Mouse (Mus musculus): ENCODE data around the gene Pramef6. TPM values are rescaled to one million over a fixed set of nuclear protein-coding genes. Genes with fewer than 3 reads are reported as not detected.
"Not testable (repeated sequence)": the region's sequence is repeated elsewhere in the genome, so short reads cannot be mapped to it uniquely, and the experiment has no call there.

Pramef6 gene
- not detected in 2 replicates for polyA plus RNA-seq (2015; fragmentation: Nextera tagmentation; extraction: Ambion mirVana)

DNA sequence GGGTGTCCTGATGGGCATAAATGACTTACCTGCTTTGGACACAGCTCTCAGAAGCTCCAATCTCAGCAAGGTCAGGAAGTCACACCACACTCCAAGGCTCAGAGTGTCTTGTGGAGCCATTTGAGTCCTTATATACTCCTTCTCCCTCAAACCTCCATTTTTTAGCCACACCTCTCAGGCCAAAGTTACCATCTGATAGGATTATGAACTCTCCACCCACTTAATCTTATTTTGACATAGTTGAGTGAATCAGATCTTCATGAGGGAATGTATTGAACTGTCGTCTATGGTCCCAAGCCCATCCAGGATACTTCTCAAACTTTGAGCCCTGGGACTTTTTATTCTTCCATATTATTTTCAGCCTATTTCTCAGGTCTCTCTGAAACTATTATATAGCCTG lies at the start of gene Pramef6:
Pramef6 (minus strand) TSS at position 101 of the 400 bp plus-strand sequence.
- H3K4me1 ChIP-seq (replicated peaks); H3K27ac ChIP-seq; ATAC-seq; H3K4me3 ChIP-seq (replicated peaks); H3K27me3 ChIP-seq; H3K4me2 ChIP-seq (replicated peaks); H3K36me3 ChIP-seq; H3K9ac ChIP-seq (replicated peaks); H3K9me3 ChIP-seq: not testable (repeated sequence)
- 95% methylated on average over 1 of the region's 1 CpGs for WGBS

DNA sequence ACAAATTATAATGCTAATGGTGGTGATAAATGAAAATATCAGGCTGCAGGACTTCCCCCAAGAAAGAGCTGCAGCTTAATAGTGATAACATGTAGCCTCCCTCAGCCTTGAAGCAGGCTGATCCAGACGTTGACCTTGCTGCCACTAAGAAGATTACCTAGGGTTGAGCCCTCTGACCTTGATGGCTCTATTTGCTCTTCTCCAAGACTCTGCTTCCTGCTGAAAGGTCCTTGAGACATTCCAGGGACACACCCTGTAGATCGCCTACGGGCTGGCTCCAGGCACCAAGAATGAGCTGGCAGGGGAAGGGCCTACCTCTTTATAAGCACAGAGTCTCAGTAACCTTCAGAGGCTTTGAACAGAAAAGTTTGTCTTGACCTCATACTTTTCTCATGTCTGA lies 5.8 kb downstream of the Pramef6 start:
- H3K4me1 ChIP-seq (replicated peaks); H3K27me3 ChIP-seq; H3K4me2 ChIP-seq (replicated peaks); H3K9ac ChIP-seq (replicated peaks); H3K27ac ChIP-seq; ATAC-seq; H3K4me3 ChIP-seq (replicated peaks); H3K36me3 ChIP-seq: not testable (repeated sequence)
- H3K9me3 ChIP-seq: peaks cover 31% of the 10 kb centered on the region
- 92% methylated on average over 3 of the region's 3 CpGs for WGBS

- WGBS: 70% methylated on average over 1 of the region's 1 CpGs
- H3K27me3 ChIP-seq; H3K27ac ChIP-seq; H3K4me2 ChIP-seq (replicated peaks); H3K4me3 ChIP-seq (replicated peaks); ATAC-seq; H3K9ac ChIP-seq (replicated peaks); H3K36me3 ChIP-seq; H3K4me1 ChIP-seq (replicated peaks): not testable (repeated sequence)
- H3K9me3 ChIP-seq: peaks cover 32% of the 10 kb centered on the region
Measured at GRCm38 (mm10) chr4:143882371-143882770, 17.8 kb downstream of the Pramef6 start.

GRCm38 (mm10) chr4:143846197-143846596 lies 54.0 kb downstream of the Pramef6 start, which contains the start of gene Gm13103:
Gene Gm13103 (plus strand): TSS chr4:143846497.
- not testable (repeated sequence) for H3K4me1 ChIP-seq (replicated peaks); H3K27ac ChIP-seq; ATAC-seq; H3K9ac ChIP-seq (replicated peaks); H3K4me3 ChIP-seq (replicated peaks); H3K36me3 ChIP-seq; H3K4me2 ChIP-seq (replicated peaks); H3K27me3 ChIP-seq
- peaks cover 30% of the 10 kb centered on the region for H3K9me3 ChIP-seq

Other genes starting within 250 kb of the Pramef6 start
- not detected in 2 replicates for gene Gm13088, start 243.1 kb downstream of the Pramef6 start, polyA plus RNA-seq (2015; fragmentation: Nextera tagmentation; extraction: Ambion mirVana)
- not detected in 2 replicates for gene Gm13089, start 197.7 kb downstream of the Pramef6 start, polyA plus RNA-seq (2015; fragmentation: Nextera tagmentation; extraction: Ambion mirVana)
- gene Gm13078, start 180.9 kb downstream of the Pramef6 start, polyA plus RNA-seq (2015; fragmentation: Nextera tagmentation; extraction: Ambion mirVana): not detected in 2 replicates
- not detected in 2 replicates for gene Gm13023, start 111.0 kb downstream of the Pramef6 start, polyA plus RNA-seq (2015; fragmentation: Nextera tagmentation; extraction: Ambion mirVana)
- not detected in 2 replicates for gene Gm13084, start 84.3 kb downstream of the Pramef6 start, polyA plus RNA-seq (2015; fragmentation: Nextera tagmentation; extraction: Ambion mirVana)
- gene Gm13103, start 53.9 kb downstream of the Pramef6 start, polyA plus RNA-seq (2015; fragmentation: Nextera tagmentation; extraction: Ambion mirVana): not detected in 2 replicates
- gene Pramef25, start 50.6 kb upstream of the Pramef6 start, polyA plus RNA-seq (2015; fragmentation: Nextera tagmentation; extraction: Ambion mirVana): not detected in 2 replicates
- not detected in 2 replicates for gene Gm13101, start 66.6 kb upstream of the Pramef6 start, polyA plus RNA-seq (2015; fragmentation: Nextera tagmentation; extraction: Ambion mirVana)
- not detected in 2 replicates for gene Pramef17, start 94.0 kb upstream of the Pramef6 start, polyA plus RNA-seq (2015; fragmentation: Nextera tagmentation; extraction: Ambion mirVana)
- not detected in 2 replicates for gene Pramel4, start 158.7 kb upstream of the Pramef6 start, polyA plus RNA-seq (2015; fragmentation: Nextera tagmentation; extraction: Ambion mirVana)
- gene Gm13102, start 206.1 kb upstream of the Pramef6 start, polyA plus RNA-seq (2015; fragmentation: Nextera tagmentation; extraction: Ambion mirVana): not detected in 2 replicates